Mouse (Mus musculus): ENCODE measurements around the gene Pagr1a. TPM values are rescaled to one million over a fixed set of nuclear protein-coding genes. Genes with fewer than 3 reads are reported as not detected.

Pagr1a gene
- polyA plus RNA-seq, 1 experiment, result 8.1 TPM

GRCm38 (mm10) chr7:127021563-127022527 is 4.7 kb upstream of the Pagr1a start:
- H3K4me2 ChIP-seq (ENCODE audit: low read depth), result no peak overlapping the region
- H3ac ChIP-seq (ENCODE audit: control insufficient read depth, insufficient read length), result no peak overlapping the region
- TF ChIP-seq MAX (IDR thresholded peaks at IDR 0.05; ENCODE audit: low read depth), result no peak
- no peak for TF ChIP-seq MYOD1 (IDR thresholded peaks at IDR 0.05; ENCODE audit: control insufficient read depth in 1 of 3, insufficient read length in 2 of 3, low read depth in 2 of 3)
- TF ChIP-seq POLR2AphosphoS2 (IDR thresholded peaks at IDR 0.05; ENCODE audit: insufficient read length, low read depth), result peak; percentile 72
- TF ChIP-seq POLR2A (IDR thresholded peaks at IDR 0.05; ENCODE audit: insufficient read length, low read depth), result no peak
- no peak for TF ChIP-seq SRF (IDR thresholded peaks at IDR 0.05; ENCODE audit: control insufficient read depth, insufficient read length, low read depth)
- no peak for TF ChIP-seq REST (IDR thresholded peaks at IDR 0.05; ENCODE audit: insufficient read depth, insufficient read length)
- peaks cover 20% of the 10 kb centered on the region for H3K79me2 ChIP-seq (ENCODE audit: control insufficient read depth, insufficient read depth)
- H3K4me3 ChIP-seq, result no peak overlapping the region
- peaks cover 11% of the 10 kb centered on the region for H3K36me3 ChIP-seq (ENCODE audit: control insufficient read depth, insufficient read depth)
- no peaks in the 10 kb centered on the region for H3K27me3 ChIP-seq (ENCODE audit: control insufficient read depth, insufficient read depth, insufficient read length)

- Histone ChIP-seq H3ac (ENCODE audit: control insufficient read depth, insufficient read length) (no peak within 1 kb of the TSS), H3K36me3 (ENCODE audit: control insufficient read depth, insufficient read depth) (peaks cover 11% of the 10 kb centered on the region), H3K27me3 (ENCODE audit: control insufficient read depth, insufficient read depth, insufficient read length) (no peaks in the 10 kb centered on the region), H3K4me2 (ENCODE audit: low read depth) (no peak within 1 kb of the TSS), H3K4me3 (no peak within 1 kb of the TSS), H3K79me2 (ENCODE audit: control insufficient read depth, insufficient read depth) (peaks cover 20% of the 10 kb centered on the region)
- no peak for TF ChIP-seq SRF (IDR thresholded peaks at IDR 0.05; ENCODE audit: control insufficient read depth, insufficient read length, low read depth)
- TF ChIP-seq POLR2AphosphoS2 (IDR thresholded peaks at IDR 0.05; ENCODE audit: insufficient read length, low read depth), result peak; percentile 65
Observed at GRCm38 (mm10) chr7:127020901-127021562, 3.9 kb upstream of the Pagr1a start, which contains the start of the genes Gm42742 and Prrt2. Gm42742 (minus strand) TSS chr7:127021097. Prrt2 (minus strand) TSS chr7:127021211.

- Histone ChIP-seq H3K79me2 (ENCODE audit: control insufficient read depth, insufficient read depth) (peaks cover 23% of the 10 kb centered on the region), H3ac (ENCODE audit: control insufficient read depth, insufficient read length) (no peak overlapping the region), H3K4me3 (no peak overlapping the region), H3K36me3 (ENCODE audit: control insufficient read depth, insufficient read depth) (peaks cover 11% of the 10 kb centered on the region), H3K4me2 (ENCODE audit: low read depth) (no peak overlapping the region), H3K27me3 (ENCODE audit: control insufficient read depth, insufficient read depth, insufficient read length) (no peaks in the 10 kb centered on the region)
- no peak for TF ChIP-seq MYOD1 (IDR thresholded peaks at IDR 0.05; ENCODE audit: control insufficient read depth in 1 of 3, insufficient read length in 2 of 3, low read depth in 2 of 3)
- TF ChIP-seq SRF (IDR thresholded peaks at IDR 0.05; ENCODE audit: control insufficient read depth, insufficient read length, low read depth), result no peak
- no peak for TF ChIP-seq TCF12 (IDR thresholded peaks at IDR 0.05; ENCODE audit: insufficient read depth, poor library complexity, severe bottlenecking)
- TF ChIP-seq MAX (IDR thresholded peaks at IDR 0.05; ENCODE audit: low read depth), result no peak
- no peak for TF ChIP-seq MYOG (IDR thresholded peaks at IDR 0.05; ENCODE audit: control insufficient read depth in 1 of 3, insufficient read depth in 1 of 3, insufficient read length in 2 of 3, low read depth in 2 of 3)
- TF ChIP-seq E2F4 (IDR thresholded peaks at IDR 0.05; ENCODE audit: insufficient read depth), result no peak
- TF ChIP-seq POLR2AphosphoS2 (IDR thresholded peaks at IDR 0.05; ENCODE audit: insufficient read length, low read depth), result no peak
- no peak for TF ChIP-seq CEBPB (IDR thresholded peaks at IDR 0.05; ENCODE audit: insufficient read depth, poor library complexity, severe bottlenecking)
- no peak for TF ChIP-seq USF1 (IDR thresholded peaks at IDR 0.05; ENCODE audit: low read depth)
- TF ChIP-seq REST (IDR thresholded peaks at IDR 0.05; ENCODE audit: insufficient read depth, insufficient read length), result no peak
- no peak for TF ChIP-seq TCF3 (IDR thresholded peaks at IDR 0.05; ENCODE audit: insufficient read length, low read depth)
Observed at GRCm38 (mm10) chr7:127020491-127020890, 3.3 kb upstream of the Pagr1a start.

GRCm38 (mm10) chr7:127020031-127020430 is 2.9 kb upstream of the Pagr1a start:
- H3K4me2 ChIP-seq (ENCODE audit: low read depth), result no peak overlapping the region
- TF ChIP-seq REST (IDR thresholded peaks at IDR 0.05; ENCODE audit: insufficient read depth, insufficient read length) (no peak), MYOG (IDR thresholded peaks at IDR 0.05; ENCODE audit: control insufficient read depth in 1 of 3, insufficient read depth in 1 of 3, insufficient read length in 2 of 3, low read depth in 2 of 3) (no peak)
- no peak overlapping the region for H3K4me3 ChIP-seq

GRCm38 (mm10) chr7:127019306-127019960 is 2.3 kb upstream of the Pagr1a start:
- Histone ChIP-seq H3K4me3 (no peak overlapping the region), H3ac (ENCODE audit: control insufficient read depth, insufficient read length) (no peak overlapping the region), H3K36me3 (ENCODE audit: control insufficient read depth, insufficient read depth) (peaks cover 6% of the 10 kb centered on the region), H3K4me2 (ENCODE audit: low read depth) (no peak overlapping the region), H3K79me2 (ENCODE audit: control insufficient read depth, insufficient read depth) (peaks cover 20% of the 10 kb centered on the region), H3K27me3 (ENCODE audit: control insufficient read depth, insufficient read depth, insufficient read length) (no peaks in the 10 kb centered on the region)
- TF ChIP-seq MAX (IDR thresholded peaks at IDR 0.05; ENCODE audit: low read depth) (no peak), CEBPB (IDR thresholded peaks at IDR 0.05; ENCODE audit: insufficient read depth, poor library complexity, severe bottlenecking) (no peak), POLR2AphosphoS2 (IDR thresholded peaks at IDR 0.05; ENCODE audit: insufficient read length, low read depth) (no peak), SRF (IDR thresholded peaks at IDR 0.05; ENCODE audit: control insufficient read depth, insufficient read length, low read depth) (no peak), USF1 (IDR thresholded peaks at IDR 0.05; ENCODE audit: low read depth) (no peak), POLR2A (IDR thresholded peaks at IDR 0.05; ENCODE audit: insufficient read length, low read depth) (no peak), TCF12 (IDR thresholded peaks at IDR 0.05; ENCODE audit: insufficient read depth, poor library complexity, severe bottlenecking) (no peak), MYOG (IDR thresholded peaks at IDR 0.05; ENCODE audit: control insufficient read depth in 1 of 3, insufficient read depth in 1 of 3, insufficient read length in 2 of 3, low read depth in 2 of 3) (no peak), MYOD1 (IDR thresholded peaks at IDR 0.05; ENCODE audit: control insufficient read depth in 1 of 3, insufficient read length in 2 of 3, low read depth in 2 of 3) (no peak), REST (IDR thresholded peaks at IDR 0.05; ENCODE audit: insufficient read depth, insufficient read length) (no peak), TCF3 (IDR thresholded peaks at IDR 0.05; ENCODE audit: insufficient read length, low read depth) (no peak), E2F4 (IDR thresholded peaks at IDR 0.05; ENCODE audit: insufficient read depth) (no peak)

More at GRCm38 (mm10) chr7:127020031-127020430, 2.9 kb upstream of the Pagr1a start:
- Histone ChIP-seq H3ac (ENCODE audit: control insufficient read depth, insufficient read length) (no peak overlapping the region), H3K79me2 (ENCODE audit: control insufficient read depth, insufficient read depth) (peaks cover 24% of the 10 kb centered on the region), H3K36me3 (ENCODE audit: control insufficient read depth, insufficient read depth) (peaks cover 11% of the 10 kb centered on the region), H3K27me3 (ENCODE audit: control insufficient read depth, insufficient read depth, insufficient read length) (no peaks in the 10 kb centered on the region)

Measured in myocyte (in vitro differentiated cells).